Mouse (Mus musculus) stomach, embryonic 15.5 days (tissue): ENCODE measurements around the gene Oas3. TPM values are rescaled to one million over a fixed set of nuclear protein-coding genes. Genes with fewer than 3 reads are reported as not detected.

Experiments
- ATAC-seq: fragments of 200-750 bp; cut with Nextera tagmentation; 2 replicates; pipeline ENCODE4 v1.8.0; 2017; ENCODE audit warnings: low read depth, moderate number of reproducible peaks, moderate TSS enrichment; ENCODE audit not compliant: insufficient read depth, low FRiP score
- H3K27ac ChIP-seq: fragments of 300-500 bp; sonication (generic); 2 replicates; pipeline ENCODE4 v1.5.1; 2015; ENCODE audit warnings: mild to moderate bottlenecking, inconsistent platforms
- H3K27me3 ChIP-seq: fragments of 300-500 bp; sonication (generic); replicated peaks from 2 replicates; pipeline ENCODE4 v1.6.1; 2015; ENCODE audit warnings: inconsistent platforms
- H3K36me3 ChIP-seq: fragments of 300-500 bp; sonication (generic); 2 replicates; pipeline ENCODE4 v1.6.1; 2015; ENCODE audit warnings: inconsistent platforms
- H3K4me1 ChIP-seq: fragments of 300-500 bp; sonication (generic); 2 replicates; pipeline ENCODE4 v1.6.1; 2015; ENCODE audit warnings: inconsistent platforms
- H3K4me2 ChIP-seq: fragments of 300-500 bp; sonication (generic); 2 replicates; pipeline ENCODE4 v1.6.1; 2015; ENCODE audit warnings: mild to moderate bottlenecking, inconsistent platforms
- H3K4me3 ChIP-seq: fragments of 300-500 bp; sonication (generic); replicated peaks from 2 replicates; pipeline ENCODE4 v1.5.1; 2015; ENCODE audit warnings: inconsistent platforms
- H3K9ac ChIP-seq: fragments of 300-500 bp; sonication (generic); 2 replicates; pipeline ENCODE4 v1.6.1; 2015; ENCODE audit warnings: inconsistent platforms
- H3K9me3 ChIP-seq: fragments of 300-500 bp; sonication (generic); 2 replicates; pipeline ENCODE4 v1.6.1; 2016; ENCODE audit warnings: inconsistent platforms
- WGBS: fragments of 180-500 bp; shearing (Covaris S2); methylation state at CpG from one replicate; pipeline ENCODE4 v1.1.7; 2015; 5-methylcytosine and 5-hydroxymethylcytosine counted together
- polyA plus RNA-seq: library from polyadenylated mRNA; unstranded; fragments of >200 nt; fragmentation: Nextera tagmentation; extraction: Ambion mirVana; gene quantifications from 2 replicates; pipeline ENCODE4 v1.2.1, GENCODE M21; 2015

Gene Oas3
- polyA plus RNA-seq, 1 experiment from 2014 or later = 0.32 TPM

DNA sequence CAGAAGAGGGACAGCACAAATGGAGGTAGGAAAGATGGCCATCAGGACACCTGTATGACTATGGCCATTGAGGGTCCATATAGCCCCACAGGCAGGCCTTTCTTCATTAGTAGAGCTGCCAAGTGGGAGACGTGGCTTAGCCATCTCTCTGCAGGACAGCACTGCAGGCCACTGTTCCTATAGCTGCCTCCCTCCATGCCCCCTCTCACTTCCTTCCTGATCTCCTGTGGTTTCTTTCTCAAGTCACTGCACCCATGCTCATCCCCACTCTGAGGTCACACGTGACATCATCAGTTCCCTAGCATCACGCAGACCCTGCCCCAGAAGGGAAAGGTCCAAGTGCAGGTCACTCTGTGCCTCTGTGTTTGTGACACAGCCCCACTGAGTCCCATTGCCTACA, 9.6 kb upstream of the Oas3 start:
- WGBS = 63% methylated on average over 3 of the region's 3 CpGs
- no peaks in the 10 kb centered on the region for H3K36me3 ChIP-seq

DNA sequence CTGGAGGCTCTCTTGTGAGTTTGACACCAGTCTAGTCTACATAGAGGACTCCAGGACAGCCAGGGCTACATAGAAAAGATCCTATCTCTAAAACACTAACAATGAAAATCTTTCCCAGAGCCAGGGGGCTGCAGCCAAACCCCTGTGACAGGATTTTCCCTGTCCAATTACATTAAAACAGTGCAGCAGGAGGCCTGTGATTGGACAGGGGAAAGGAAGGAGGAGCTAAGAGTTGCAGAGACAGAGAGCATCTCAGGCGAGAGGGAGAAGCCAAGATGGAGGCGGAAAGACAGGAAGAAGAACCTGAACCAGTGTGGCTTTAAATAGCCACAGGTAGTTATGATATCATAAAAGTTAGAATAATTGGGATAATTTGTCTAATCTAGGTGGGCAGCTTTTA, 5.0 kb upstream of the Oas3 start:
- no peak for ATAC-seq
- Histone ChIP-seq H3K4me1 (no peaks in the 10 kb centered on the region), H3K27me3 (no peaks in the 10 kb centered on the region), H3K9me3 (no peaks in the 10 kb centered on the region), H3K36me3 (no peaks in the 10 kb centered on the region), H3K4me3 (no peak overlapping the region), H3K27ac (no peak overlapping the region), H3K4me2 (no peak overlapping the region), H3K9ac (no peak overlapping the region)
- WGBS = 63% methylated on average over 2 of the region's 2 CpGs

More for the DNA sequence above, 9.6 kb upstream of the Oas3 start:
- H3K27me3 ChIP-seq = no peaks in the 10 kb centered on the region
- H3K27ac ChIP-seq = no peak overlapping the region
- no peak for ATAC-seq
- H3K4me2 ChIP-seq = no peak overlapping the region
- no peaks in the 10 kb centered on the region for H3K4me1 ChIP-seq
- no peak overlapping the region for H3K4me3 ChIP-seq
- no peaks in the 10 kb centered on the region for H3K9me3 ChIP-seq
- H3K9ac ChIP-seq = no peak overlapping the region

DNA sequence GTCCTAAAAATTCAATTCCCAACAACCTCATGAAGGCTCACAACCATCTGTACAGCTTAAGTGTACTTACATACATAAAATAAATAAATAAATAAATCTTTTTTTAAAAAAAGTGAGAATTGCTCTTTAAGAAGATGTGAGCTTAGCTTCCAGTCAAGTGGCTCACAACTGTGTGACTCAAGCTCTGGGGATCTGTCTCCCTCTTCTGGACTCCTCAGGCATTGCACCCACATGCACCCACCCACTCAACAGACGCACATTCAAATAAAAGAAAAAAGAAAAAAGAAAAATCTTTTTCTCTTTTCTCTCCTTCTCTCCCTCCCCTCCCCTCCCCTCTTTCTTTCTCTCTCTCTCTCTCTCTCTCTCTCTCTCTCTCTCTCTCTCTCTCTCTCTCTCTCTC, 4.2 kb upstream of the Oas3 start:
- Histone ChIP-seq H3K4me3 (no peak overlapping the region), H3K4me2 (no peak overlapping the region), H3K9me3 (no peaks in the 10 kb centered on the region), H3K4me1 (no peaks in the 10 kb centered on the region), H3K27me3 (no peaks in the 10 kb centered on the region), H3K9ac (no peak overlapping the region), H3K27ac (no peak overlapping the region), H3K36me3 (no peaks in the 10 kb centered on the region)
- WGBS = 100% methylated on average over 1 of the region's 1 CpGs
- ATAC-seq = no peak

DNA sequence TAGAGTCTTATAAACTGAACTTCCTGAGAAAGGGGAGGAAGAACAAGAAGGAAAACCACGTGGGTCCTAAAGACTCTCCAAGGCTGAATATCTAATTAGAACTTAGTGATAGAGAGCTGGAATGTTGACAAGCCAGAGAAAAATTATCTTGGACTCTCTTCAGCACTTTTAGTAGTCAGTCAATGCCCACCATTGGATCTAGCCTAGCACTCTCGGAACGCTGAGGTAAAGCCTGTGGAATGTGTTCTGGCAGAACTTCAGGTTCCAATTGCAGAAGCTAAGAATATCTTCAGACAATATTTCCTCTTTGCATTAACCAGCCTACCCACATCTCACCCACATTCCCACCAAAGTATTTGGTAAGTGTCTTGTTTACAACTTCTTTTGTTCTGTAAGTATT, 2.5 kb upstream of the Oas3 start:
- no peak for ATAC-seq
- H3K9me3 ChIP-seq = no peaks in the 10 kb centered on the region
- H3K27me3 ChIP-seq = no peaks in the 10 kb centered on the region
- no peak overlapping the region for H3K4me2 ChIP-seq
- no peak overlapping the region for H3K9ac ChIP-seq
- 21% methylated on average over 3 of the region's 3 CpGs for WGBS
- no peaks in the 10 kb centered on the region for H3K4me1 ChIP-seq
- H3K4me3 ChIP-seq = no peak overlapping the region
- no peaks in the 10 kb centered on the region for H3K36me3 ChIP-seq
- no peak overlapping the region for H3K27ac ChIP-seq

DNA sequence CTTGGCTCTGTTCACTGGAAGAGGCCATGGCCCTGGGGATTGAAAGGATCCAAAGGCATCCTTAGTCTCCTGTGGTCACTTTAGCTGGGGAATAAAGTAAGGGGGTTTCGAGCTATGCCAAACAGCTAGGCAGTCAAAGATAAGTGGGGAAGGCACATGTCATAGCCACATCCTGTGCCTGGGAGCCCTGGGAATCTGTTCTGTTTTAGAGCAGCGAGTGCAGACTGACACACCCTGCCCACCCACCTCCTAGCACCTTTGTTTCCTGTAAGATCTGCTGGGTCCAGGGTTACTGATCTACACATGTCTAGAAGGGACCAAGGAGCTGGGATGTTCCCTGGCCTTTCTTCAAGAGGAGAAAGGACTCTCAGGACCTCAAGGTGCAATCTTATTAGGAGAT, 1.5 kb upstream of the Oas3 start:
- Histone ChIP-seq H3K9ac (no peak overlapping the region), H3K36me3 (no peaks in the 10 kb centered on the region), H3K4me3 (no peak overlapping the region), H3K9me3 (no peaks in the 10 kb centered on the region), H3K4me1 (no peaks in the 10 kb centered on the region), H3K27me3 (no peaks in the 10 kb centered on the region), H3K27ac (no peak overlapping the region), H3K4me2 (no peak overlapping the region)
- no peak for ATAC-seq
- WGBS = 72% methylated on average over 2 of the region's 2 CpGs

DNA sequence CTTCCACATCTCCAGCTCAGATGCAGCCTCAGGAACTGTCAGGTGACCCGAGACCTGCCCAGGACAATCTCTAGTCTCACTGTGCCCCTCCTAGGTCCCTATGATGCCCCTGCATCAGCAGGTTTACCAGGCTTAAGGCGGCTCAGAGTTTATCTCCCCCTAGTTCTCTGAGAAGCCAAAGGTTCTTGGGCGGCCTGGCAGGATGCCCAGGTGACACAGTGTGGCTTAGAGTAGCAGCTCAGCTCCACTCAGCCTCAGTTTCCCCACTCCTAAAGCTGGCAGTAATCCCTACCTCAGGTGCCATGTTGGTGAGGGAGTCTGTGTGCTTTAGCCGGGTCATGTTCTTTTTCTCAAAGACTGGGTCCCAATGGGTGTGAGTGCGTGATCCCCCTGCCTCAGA, 660 bp downstream of the Oas3 start:
- Histone ChIP-seq H3K27me3 (no peaks in the 10 kb centered on the region), H3K9me3 (no peaks in the 10 kb centered on the region), H3K4me3 (no peak overlapping the region), H3K4me1 (no peaks in the 10 kb centered on the region), H3K27ac (no peak overlapping the region), H3K4me2 (no peak overlapping the region), H3K36me3 (no peaks in the 10 kb centered on the region), H3K9ac (no peak overlapping the region)
- 70% methylated on average over 5 of the region's 5 CpGs for WGBS
- no peak for ATAC-seq

DNA sequence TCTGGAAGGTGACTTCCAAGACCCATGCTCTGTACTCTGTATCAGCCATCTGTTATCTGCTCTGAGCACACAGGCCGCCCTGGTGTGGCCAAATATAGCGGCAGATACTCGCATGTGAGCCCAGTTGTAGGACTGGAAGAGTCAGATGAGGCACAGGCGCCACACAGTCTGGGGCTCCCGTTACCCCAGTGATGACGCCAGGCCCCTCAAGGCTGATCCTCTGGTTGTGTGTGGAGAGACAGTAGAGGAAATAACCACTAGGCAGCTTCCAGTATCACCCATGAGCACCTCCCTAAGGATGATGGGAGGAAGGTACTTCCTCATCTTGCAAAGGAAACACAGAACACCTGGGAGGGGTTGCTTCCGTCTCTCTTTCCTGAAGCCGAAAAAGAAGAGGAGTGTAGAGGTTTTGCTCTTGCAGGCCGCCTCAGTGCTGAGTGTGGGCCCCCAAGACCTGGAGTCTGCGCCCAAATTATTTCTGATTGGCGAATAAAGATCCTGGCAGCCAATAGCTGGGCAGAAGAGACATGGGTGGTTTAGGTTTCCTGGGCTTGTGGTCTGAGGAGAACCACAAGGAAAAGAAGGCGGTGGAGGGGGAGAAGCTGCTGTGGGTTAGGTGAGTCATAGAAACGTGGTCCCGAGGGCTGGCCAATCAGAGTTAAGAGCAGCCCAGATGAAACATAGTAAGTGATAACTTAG, 2.0 kb downstream of the Oas3 start:
- H3K27ac ChIP-seq = no peak overlapping the region
- no peaks in the 10 kb centered on the region for H3K9me3 ChIP-seq
- no peaks in the 10 kb centered on the region for H3K36me3 ChIP-seq
- peak; percentile 41; the same call in 1 of the 2 replicates for ATAC-seq
- 0 out of 2 replicates have a peak overlapping the region, but pooled peaks have one; percentile 8 for H3K4me2 ChIP-seq
- H3K4me1 ChIP-seq = no peaks in the 10 kb centered on the region
- 66% methylated on average over 14 of the region's 14 CpGs for WGBS
- no peaks in the 10 kb centered on the region for H3K27me3 ChIP-seq
- no peak overlapping the region for H3K9ac ChIP-seq
- H3K4me3 ChIP-seq = no peak overlapping the region

DNA sequence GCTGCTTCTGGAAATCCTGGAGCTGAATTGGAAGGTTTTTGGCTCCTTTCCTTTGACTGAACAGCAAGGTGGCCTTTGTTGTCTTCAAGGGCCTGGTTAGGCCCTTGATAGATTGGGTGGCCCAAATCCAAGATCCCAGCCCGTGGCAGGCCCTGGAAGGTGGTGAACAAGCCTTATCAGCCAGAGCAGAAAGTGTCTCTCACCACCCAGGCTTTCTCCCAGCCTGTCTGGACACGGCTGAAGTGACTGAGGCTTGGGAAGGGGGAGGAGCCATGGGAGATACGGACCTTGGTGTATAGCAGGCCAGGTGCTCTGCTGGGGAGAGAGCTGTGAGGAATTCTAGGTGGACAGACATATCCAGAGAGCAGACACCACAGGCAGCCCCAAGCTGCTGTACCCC, 8.1 kb downstream of the Oas3 start:
- H3K4me3 ChIP-seq = no peak overlapping the region
- no peak overlapping the region for H3K9ac ChIP-seq
- no peaks in the 10 kb centered on the region for H3K36me3 ChIP-seq
- 65% methylated on average over 3 of the region's 3 CpGs for WGBS
- no peak overlapping the region for H3K4me2 ChIP-seq
- no peaks in the 10 kb centered on the region for H3K4me1 ChIP-seq
- H3K27ac ChIP-seq = no peak overlapping the region
- no peaks in the 10 kb centered on the region for H3K9me3 ChIP-seq
- no peak for ATAC-seq
- H3K27me3 ChIP-seq = no peaks in the 10 kb centered on the region

DNA sequence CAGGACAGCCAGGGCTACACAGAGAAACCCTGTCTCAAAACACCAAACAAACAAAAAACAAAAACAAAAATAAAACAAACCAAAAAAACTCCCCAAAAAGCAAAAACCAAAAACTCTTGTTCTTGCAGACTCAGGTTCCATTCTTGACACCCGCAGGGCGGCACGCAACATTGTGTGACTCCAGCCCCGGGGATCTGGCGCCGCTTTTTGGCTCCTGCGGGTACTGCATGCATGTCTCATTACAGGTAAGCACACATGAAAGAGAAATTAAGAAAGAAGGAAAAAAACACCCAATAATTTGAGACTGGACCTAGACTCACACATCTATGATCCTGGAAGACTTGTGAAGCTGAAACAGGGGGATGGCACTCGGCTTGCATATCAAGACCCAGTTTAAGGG, 12.5 kb downstream of the Oas3 start:
- no peaks in the 10 kb centered on the region for H3K27me3 ChIP-seq
- no peaks in the 10 kb centered on the region for H3K4me1 ChIP-seq
- H3K27ac ChIP-seq = no peak overlapping the region
- no peaks in the 10 kb centered on the region for H3K36me3 ChIP-seq
- H3K9ac ChIP-seq = no peak overlapping the region
- no peak for ATAC-seq
- H3K9me3 ChIP-seq = no peaks in the 10 kb centered on the region
- 74% methylated on average over 8 of the region's 8 CpGs for WGBS
- no peak overlapping the region for H3K4me2 ChIP-seq
- H3K4me3 ChIP-seq = no peak overlapping the region

DNA sequence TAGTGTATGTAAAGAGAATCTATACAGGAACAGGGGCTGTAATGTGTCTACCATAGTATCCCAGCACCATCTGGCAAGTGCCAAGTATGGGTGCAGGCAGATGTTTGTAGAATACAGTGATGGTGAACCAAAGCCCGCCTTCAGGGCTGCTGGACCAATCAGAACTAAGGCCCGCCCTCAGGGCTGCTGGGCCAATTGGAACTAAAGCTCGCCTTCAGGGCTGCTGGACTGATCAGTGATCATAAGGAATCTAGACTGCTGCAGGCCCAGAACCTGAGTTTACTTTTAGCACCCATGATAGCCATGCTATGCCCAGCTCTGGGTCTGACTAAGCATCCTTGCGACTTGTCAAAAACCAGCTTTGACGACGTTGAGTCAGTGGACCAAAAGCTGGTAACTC, 15.6 kb downstream of the Oas3 start:
- no peaks in the 10 kb centered on the region for H3K27me3 ChIP-seq
- H3K9ac ChIP-seq = no peak overlapping the region
- 21% methylated on average over 6 of the region's 6 CpGs for WGBS
- H3K4me2 ChIP-seq = no peak overlapping the region
- no peaks in the 10 kb centered on the region for H3K4me1 ChIP-seq
- ATAC-seq = no peak
- H3K9me3 ChIP-seq = no peaks in the 10 kb centered on the region
- H3K4me3 ChIP-seq = no peak overlapping the region
- H3K27ac ChIP-seq = no peak overlapping the region
- no peaks in the 10 kb centered on the region for H3K36me3 ChIP-seq

DNA sequence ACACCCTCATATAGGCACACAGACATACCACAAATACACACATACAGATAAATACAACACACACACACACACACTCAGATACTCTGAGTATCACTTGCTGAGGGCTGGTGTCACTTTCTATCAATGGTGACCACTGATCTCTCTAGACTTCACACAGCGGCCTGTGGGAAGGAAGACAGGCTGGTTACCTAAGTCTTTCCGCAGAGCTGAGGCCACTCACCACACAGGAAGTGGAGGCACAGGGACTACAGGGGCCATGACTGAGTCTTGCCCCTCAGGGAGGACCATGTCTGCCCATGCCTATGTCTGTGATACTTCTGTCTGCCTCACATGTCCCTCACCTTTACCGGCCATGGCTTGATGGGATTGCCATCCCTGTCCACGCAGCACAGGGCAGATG, 23.2 kb downstream of the Oas3 start:
- H3K27me3 ChIP-seq = no peaks in the 10 kb centered on the region
- no peak overlapping the region for H3K4me3 ChIP-seq
- H3K4me1 ChIP-seq = no peaks in the 10 kb centered on the region
- H3K9ac ChIP-seq = no peak overlapping the region
- ATAC-seq = no peak
- no peak overlapping the region for H3K27ac ChIP-seq
- H3K4me2 ChIP-seq = no peak overlapping the region
- no peaks in the 10 kb centered on the region for H3K36me3 ChIP-seq
- no peaks in the 10 kb centered on the region for H3K9me3 ChIP-seq
- WGBS = 86% methylated on average over 4 of the region's 4 CpGs

DNA sequence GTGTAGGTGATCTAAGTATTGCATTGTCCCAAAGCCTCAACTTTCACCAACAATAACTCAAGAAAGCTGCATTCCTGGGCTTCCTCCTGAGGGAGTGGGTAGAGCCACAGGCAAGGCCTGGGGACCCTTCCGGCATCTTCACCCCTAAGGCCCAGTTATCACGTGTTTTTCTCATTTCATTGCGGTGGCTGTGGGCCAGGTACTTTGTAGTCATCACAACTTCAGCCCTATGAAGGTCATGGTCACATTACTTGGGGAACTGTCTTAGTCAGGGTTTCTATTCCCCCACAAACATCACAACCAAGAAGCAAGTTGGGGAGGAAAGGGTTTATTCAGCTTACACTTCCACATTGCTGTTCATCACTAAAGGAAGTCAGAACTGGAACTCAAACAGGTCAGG, 24.7 kb downstream of the Oas3 start:
- 71% methylated on average over 3 of the region's 3 CpGs for WGBS
- H3K36me3 ChIP-seq = no peaks in the 10 kb centered on the region
- no peak for ATAC-seq

DNA sequence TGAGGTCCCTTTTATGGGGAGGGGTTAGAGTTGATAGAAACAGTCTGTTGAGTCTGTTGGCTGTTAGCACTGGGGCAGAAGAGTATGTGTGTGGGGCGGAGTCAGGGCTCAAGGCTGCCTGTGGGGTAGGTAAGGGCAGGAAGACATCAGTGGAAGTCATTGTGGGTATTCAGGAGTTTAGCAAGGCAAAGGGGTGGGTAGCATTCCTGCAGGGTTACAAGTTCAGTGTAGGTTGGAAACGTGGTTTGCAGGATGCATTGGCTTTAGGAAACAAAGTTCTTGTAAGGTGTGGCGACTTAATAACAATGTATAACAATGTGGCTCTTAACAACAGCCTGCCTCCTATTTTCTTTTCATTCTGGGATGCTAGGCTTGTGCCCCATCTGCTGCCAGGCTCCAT, 26.3 kb downstream of the Oas3 start:
- no peaks in the 10 kb centered on the region for H3K36me3 ChIP-seq
- no peak overlapping the region for H3K27ac ChIP-seq
- no peaks in the 10 kb centered on the region for H3K4me1 ChIP-seq
- H3K4me3 ChIP-seq = no peak overlapping the region
- H3K9me3 ChIP-seq = no peaks in the 10 kb centered on the region
- no peak overlapping the region for H3K4me2 ChIP-seq
- H3K27me3 ChIP-seq = no peaks in the 10 kb centered on the region
- H3K9ac ChIP-seq = no peak overlapping the region
- WGBS = 68% methylated on average over 3 of the region's 3 CpGs
- ATAC-seq = no peak

More for the DNA sequence above, 24.7 kb downstream of the Oas3 start:
- Histone ChIP-seq H3K4me1 (no peaks in the 10 kb centered on the region), H3K9ac (no peak overlapping the region), H3K9me3 (no peaks in the 10 kb centered on the region), H3K4me2 (no peak overlapping the region), H3K4me3 (no peak overlapping the region), H3K27me3 (no peaks in the 10 kb centered on the region), H3K27ac (no peak overlapping the region)
